Mouse (Mus musculus) olfactory bulb, adult 2 months (tissue): ENCODE measurements around the gene Cxadr.

Experiments
- CTCF ChIP-seq: fragments of 200-500 bp; IDR thresholded peaks from 2 replicates; pipeline ENCODE4 v1.5.1; 2012; ENCODE audit warnings: low read depth, mild to moderate bottlenecking, low read length, moderate library complexity; ENCODE audit not compliant: insufficient read depth
- POLR2A ChIP-seq: fragments of 200-500 bp; IDR thresholded peaks from 2 replicates; pipeline ENCODE4 v1.6.1; 2012; ENCODE audit warnings: mild to moderate bottlenecking, low read depth, low read length, moderate library complexity; ENCODE audit not compliant: insufficient read depth

- TF ChIP-seq POLR2A (no peak), CTCF (no peak)
These were observed 42.3 kb upstream of the Cxadr start for GRCm38 (mm10) chr16:78258989-78259388.
